Mouse (Mus musculus) mesoderm, embryonic 11.5 days (tissue): ENCODE data around the gene Slx1b.
A peak's percentile ranks its signal among the peaks of the same experiment; 100 is the strongest.
"Not testable (repeated sequence)": the region's sequence is repeated elsewhere in the genome, so short reads cannot be mapped to it uniquely, and the experiment has no call there.

Source experiments
- DNase-seq: peaks from one replicate; pipeline ENCODE4 v3.0.0-alpha.2; 2012; ENCODE audit warnings: low read depth, low spot score

Slx1b gene

DNA sequence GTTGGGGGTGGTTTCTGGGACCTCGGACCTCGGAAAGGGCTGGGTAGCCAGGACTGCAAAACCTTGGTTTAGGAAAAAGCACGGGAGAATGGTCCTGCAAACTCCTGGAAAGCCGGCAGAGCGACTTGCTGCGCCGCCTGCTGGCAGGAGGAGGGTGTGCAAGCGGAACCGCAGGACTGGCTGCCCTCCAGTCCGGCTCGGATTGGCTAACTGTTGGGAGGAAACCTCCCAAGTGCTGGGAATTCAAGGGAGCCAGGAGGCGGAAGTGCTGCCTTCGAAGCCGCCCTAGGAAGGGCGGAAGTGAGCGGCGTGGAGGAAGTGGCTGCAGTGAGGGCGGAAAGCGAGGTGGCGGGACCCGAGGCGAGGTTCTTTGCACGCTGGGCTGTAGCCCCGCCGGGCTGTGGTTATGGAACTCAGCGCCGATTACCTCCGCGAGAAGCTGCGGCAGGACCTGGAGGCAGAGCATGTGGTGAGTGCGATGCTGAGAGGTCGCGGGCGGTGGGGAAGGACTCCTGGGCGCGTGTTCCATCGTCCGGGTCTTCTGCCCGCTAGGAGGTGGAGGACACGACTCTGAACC lies at the start of gene Slx1b:
Slx1b (minus strand) TSS at position 154 of the 577 bp plus-strand sequence.
- DNase-seq: peak; percentile 98

DNA sequence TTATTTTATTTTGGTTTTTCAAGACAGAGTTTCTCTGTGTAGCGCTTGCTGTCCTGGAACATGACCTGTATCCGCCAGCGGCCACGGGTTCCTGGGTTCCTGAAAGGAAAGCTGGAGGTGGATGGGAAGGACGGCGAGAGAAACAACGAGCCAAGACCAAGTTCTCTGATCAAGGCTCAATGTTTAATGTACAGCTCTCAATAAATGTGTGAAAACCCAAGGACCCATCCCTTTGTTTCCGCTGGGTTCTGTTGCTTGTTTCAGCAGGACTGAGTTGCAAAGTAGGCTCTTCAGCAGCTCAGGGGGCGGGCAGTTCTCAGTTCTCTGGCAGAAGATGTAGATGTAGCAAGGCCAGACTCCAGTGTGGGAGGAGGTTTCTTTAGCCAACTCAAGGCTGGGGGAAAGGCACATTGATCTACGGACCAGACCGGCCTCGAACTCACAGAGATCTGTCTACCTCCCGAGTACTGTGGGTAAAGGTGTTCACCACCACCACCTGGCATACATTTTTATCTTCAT lies 46.4 kb upstream of the Slx1b start:
- DNase-seq: no peak

DNA sequence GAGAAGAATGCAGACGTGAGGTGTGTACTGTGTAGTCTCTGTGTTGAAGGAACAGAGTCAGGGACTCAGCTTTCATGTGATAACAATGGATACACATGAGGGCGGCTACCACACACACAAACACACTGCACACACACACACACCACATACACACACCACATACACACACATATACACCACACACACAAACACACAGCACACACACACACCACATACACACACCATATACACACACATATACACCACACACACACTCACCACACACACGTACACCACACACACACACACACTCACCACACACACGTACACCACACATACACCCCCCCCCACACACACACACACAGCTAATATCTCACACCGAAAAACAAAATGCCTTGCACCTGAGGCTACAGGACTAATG lies 45.9 kb upstream of the Slx1b start:
- no peak for DNase-seq

DNA sequence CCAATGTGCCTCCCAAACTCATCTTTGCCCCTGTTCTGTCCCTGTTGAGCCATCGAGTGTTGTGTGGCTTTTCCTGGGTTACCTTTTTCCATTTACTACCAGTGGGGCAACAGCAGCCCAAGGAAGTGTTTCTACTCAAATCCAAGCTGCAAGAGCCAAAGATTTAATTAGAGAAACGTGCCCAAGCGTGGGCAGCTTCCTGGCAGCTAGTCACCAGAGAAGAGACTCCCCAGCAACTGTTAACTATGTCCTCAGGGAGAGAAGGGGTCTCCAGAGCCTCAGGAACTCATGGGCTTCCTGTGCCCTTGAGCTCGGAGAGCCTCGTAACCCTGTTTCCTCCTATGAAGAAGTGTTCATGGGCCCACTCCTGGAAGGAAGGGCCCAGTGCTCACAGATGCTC lies 45.4 kb upstream of the Slx1b start:
- no peak for DNase-seq

DNA sequence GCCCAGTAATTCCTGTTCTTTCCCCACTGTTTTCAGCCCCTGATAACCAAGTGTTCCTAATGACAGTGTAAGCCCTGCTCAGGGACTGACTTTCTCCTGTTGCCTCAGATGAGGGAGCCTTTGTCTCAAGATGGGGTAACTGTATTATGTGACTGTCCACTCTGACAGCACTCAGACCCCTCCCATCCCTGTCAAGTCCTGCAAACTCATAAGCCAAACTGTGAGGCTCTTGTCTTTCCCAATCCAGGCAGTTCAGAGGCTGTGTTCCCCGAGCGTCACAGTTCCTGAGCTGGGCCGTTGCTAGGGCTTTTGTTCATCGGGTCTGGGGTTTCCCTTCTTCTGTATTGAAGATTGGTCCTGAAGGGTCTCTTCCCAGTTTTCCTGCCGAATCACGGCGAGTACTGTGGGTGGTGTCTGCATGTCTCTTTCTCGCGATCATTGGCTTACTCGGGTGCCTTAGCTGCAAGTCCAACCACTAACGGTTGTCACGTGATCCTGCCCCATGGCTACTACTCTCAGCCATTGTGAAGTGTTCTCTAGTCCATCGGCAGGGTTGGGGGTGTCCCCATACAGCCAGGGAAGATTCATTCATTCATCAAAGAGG lies 44.6 kb upstream of the Slx1b start:
- DNase-seq: no peak

DNA sequence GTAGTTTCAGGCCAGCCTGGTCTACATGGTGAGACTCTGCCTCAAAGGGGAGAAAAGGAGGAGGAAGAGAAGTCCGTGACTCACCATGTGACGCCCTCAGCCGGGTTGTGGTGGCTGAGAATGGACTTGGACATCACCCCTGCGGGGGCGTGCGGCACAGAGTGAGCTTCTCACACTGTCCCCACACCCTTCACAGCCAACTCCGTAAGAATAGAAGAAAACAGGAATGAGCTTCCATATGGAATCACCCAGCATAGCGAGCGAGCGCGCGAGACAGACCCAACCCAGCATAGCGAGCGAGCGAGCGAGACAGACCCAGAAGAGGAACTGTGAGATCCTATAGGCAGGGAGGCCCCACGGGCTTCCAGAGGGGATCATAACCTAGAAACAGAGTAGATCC lies 44.0 kb upstream of the Slx1b start:
- DNase-seq: no peak

DNA sequence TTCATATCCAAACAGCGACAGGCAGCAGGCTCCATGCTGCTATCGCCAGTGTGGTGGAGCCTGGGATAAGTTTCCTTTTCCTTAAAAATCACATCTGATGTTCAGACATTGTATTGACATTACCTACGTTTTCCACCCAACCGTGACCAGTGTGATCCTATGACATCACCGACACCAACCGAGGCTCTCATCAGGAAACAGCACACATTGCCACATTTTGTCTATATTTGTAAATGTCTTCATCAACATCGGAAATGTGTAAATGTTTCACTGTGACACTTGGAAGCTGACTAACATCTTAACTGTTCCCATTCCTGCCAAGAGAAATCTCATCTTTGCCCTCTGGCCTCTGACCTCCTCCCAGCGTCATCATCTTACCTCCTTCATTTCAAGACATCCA lies 40.5 kb upstream of the Slx1b start:
- DNase-seq: no peak

DNA sequence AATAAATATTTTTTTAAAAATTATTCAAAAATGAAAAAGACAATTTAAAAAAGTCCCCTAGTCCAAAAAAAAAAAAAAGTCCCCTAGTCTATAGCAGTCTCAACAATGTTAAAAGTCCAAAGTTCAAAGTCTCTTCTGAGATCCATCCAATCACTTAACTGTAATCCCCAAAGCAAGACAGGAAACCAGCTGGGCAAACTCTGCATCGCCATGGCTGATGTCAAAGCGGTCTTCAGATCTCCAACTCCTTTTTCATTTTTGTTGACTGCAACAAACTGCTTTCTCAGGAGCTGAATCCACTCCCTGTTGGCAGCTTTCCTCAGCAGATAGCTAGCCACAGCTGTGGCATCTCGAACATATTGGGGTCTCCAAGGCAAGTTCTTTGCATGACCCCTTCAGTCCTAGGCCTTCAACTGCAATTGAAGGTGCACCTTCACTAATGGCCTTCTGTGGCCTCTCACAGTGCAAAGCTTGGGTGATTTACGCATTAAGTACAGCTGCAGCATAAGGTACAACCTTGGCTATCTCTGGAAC lies 34.7 kb upstream of the Slx1b start:
- DNase-seq: not testable (repeated sequence)

DNA sequence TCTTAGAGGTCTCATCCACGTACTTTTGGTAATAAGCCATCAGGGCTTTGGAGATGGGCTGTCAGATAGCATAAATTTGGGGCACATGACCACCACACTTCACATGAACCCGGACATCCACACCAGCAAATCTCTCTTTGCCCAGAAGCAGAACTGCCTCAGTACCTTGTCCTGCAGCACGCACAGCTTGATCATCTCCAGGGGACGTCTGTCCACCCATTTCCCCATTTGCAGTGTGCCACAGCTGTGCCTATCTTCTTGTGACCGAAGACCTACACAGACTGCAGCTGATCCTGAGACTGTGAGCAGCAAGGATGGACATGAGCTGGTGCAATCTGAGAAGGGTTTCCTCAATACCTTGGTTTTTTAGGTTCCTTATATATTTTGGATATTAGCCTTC lies 30.1 kb upstream of the Slx1b start:
- no peak for DNase-seq

DNA sequence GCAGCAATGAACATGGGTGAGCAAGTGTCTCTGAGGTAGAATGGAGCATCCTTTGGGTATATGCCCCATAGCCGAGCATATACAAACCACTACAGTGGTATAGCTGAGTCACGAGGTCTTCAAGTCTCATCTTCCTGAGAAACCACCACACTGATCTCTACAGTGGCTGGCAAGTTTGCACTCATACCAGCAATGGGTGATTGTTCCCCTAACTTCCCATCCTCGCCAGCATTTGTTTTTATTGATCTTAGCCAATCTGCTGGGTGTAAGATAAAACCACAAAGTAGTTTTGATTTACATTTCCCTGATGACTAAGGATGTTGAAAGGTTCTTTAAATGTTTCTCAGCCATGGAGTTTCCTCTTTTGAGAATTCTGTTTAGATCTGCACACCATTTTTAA lies 29.5 kb upstream of the Slx1b start:
- DNase-seq: no peak

DNA sequence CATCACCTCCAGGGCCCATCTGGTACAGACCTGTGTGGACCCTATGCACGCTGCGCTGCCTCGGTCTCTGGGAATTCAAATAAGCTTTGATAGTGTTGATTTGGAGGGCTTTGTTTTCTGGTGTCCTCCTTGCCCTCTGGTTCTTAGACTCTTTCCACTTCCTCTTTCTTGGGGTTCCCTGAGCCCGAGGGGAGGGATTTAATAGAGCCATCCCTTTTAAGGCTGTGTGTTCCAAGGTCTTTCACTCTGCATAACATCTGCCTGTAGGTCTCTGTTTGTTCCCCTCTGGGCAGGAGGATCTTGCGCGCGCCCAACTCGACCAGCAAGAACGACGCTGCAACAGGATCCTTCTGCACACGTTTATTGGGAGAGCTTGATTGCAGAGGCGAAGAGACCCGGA lies 26.1 kb upstream of the Slx1b start:
- no peak for DNase-seq

DNA sequence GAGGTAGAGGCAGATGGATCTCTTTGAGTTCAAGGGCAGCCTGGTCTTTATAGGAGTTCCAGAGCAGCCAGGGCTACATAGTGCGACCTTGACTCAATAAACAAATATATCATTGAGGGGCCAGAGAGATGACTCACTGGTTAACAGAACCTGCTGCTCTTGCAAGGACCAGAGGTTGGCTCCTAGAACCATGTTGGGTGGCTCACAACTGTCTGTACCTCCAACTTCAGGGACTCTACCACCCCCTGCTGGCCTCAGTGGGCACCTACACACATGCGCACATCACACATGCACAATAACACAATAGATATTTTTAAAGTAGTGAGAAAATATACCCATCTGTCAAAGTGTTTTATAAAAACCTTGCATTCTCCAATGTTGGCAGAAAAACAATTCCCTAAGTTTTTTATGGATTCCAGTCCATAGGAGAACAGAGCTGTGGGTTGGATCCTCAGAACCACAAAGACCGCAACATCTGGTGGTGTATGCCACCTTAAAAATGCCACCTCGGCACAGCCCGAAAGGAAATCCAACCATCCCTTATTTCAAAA lies 23.3 kb upstream of the Slx1b start:
- DNase-seq: no peak

DNA sequence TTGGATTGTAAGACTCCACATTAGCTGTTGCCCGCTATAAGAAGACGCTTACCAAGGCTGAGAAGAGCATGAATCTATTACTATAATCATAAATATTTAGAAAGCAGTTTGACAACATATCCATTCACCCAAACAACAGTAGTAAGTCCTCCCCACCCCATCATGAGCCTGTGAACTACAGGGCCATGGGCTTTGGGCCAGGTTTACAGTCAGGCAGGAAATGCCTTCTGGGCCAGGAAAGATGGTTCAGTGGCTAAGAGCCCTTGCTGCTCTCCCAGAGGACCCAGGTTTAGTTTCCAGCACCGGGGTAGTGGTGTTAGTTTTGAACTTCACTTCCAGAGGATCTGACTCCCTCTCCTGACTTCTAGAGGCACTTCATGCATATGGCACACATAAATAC lies 22.0 kb upstream of the Slx1b start:
- no peak for DNase-seq

DNA sequence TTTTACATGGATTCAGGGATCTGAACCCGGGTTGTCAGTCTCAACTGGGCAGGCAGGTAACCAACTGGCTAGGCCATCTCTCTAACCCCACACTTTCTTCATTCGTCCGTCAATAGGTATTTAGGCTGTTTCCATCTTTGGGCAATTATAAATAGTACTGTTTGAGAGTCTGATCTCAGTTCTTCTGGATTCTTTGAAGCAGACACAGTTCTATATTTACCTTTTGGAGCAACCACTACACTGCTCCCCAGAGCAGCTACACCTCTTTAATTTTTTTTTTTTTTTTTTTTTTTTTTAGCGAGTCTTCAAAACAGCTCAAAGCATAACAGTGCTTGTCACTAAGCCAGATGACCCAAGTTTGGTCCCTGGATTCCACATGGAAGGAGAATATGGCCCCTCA lies 20.1 kb upstream of the Slx1b start:
- no peak for DNase-seq

DNA sequence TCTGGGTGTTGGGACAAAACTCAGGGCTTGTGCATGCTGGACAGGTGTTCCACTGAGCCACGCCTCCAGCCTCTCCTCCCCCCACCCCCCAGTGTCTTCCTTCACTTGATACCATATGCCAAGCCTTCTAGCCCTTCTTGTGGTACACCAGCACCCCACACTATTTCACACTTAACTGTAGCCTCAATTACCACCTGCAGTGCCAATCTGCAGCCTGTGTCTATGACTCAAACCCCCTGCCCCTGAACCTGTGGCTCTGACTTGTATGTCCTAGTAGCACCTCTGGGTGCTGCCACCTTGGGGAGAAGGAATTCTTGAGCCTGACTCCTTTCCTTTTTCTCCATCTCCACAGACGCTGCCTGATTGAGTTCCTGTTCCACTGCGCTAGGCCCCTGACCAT lies 16.3 kb upstream of the Slx1b start:
- no peak for DNase-seq

DNA sequence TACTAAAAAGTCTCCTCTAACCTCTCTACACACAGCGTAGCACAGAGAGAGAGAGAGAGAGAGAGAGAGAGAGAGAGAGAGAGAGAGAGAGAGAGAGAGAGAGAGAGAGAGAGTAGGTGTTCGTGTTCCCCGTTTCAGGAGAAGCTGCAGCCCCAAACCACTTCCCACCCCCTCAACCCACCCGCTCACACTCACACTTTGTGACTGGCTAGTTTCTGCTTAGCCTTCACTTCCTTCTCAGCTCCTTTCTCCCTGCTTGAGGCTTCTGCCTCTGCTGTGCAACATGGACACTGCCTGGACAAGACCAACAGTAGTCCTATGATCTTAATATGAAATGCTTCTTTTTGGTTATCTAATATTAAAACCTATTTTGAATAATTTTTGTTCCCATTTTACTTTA lies 14.7 kb upstream of the Slx1b start:
- DNase-seq: no peak

DNA sequence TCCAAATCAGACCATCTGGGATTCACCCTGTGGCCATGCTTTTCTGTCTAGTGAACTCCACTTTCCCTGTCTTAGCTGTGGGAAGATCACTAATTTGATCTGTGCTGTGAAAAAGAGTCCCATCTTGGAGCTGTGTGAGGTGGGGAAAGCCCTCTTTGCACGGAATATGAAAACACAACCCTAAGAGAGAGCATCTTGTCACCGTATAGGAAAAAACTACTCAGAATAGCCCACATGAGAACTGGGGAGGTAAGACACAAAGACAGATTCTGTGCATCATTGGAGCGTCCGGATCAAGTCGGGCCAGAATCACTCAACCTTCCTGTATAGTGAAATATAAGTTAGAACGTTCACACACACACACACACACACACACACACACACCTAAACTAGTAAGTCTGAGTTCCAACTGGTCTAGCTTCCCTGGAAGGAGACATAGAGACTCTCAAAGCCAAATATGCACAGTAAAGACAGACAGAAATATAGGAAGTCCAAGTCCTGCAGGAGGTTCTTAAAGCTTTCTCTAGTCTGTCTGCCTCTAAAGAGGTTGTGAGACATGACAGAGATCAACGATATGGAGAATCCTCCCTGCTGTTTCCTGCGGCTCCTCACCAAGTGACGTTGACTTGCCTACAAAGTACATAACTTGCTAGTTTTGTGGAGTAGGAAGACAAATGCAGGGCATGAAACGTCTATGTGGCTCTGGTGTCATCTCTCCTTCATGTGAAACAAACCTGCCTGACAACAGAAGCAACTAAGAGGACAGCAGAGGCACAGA lies 12.8 kb upstream of the Slx1b start:
- DNase-seq: no peak

DNA sequence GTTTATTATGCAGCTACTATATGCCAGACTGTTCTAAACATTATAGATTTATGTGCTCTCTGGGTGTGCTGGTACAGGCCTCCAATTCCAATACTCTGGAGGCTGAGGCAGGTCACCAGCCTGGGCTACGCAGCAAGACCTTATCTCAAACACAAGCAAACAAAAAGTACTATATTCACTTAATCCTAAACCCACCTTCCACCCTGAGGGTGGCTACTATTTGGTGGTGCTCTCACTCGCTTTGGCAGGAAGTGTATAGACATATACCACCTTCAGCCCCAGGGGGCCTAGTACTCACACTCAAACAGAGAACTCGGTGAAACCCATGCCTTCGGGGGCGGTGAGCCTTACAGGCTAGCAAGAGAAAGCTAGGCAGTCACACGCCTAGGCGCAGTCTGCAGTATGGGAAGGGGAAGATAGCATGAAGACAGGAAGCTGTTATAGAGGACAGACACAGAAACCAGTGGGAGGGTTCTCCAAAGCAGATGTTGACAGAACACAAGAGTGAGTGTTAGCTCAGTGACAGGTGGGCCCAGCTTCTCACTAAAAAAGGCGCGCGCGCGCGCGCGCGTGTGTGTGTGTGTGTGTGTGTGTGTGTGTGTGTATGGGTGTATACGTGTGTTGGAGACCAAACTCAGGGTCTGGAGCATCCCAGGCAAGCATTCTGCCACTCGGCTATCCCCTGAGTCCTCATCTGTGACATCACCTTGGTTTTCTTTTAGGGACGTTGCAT lies 12.0 kb upstream of the Slx1b start, which contains the start of gene Coro1a:
Coro1a (minus strand) TSS at position 346 of the 733 bp plus-strand sequence.
- no peak for DNase-seq

DNA sequence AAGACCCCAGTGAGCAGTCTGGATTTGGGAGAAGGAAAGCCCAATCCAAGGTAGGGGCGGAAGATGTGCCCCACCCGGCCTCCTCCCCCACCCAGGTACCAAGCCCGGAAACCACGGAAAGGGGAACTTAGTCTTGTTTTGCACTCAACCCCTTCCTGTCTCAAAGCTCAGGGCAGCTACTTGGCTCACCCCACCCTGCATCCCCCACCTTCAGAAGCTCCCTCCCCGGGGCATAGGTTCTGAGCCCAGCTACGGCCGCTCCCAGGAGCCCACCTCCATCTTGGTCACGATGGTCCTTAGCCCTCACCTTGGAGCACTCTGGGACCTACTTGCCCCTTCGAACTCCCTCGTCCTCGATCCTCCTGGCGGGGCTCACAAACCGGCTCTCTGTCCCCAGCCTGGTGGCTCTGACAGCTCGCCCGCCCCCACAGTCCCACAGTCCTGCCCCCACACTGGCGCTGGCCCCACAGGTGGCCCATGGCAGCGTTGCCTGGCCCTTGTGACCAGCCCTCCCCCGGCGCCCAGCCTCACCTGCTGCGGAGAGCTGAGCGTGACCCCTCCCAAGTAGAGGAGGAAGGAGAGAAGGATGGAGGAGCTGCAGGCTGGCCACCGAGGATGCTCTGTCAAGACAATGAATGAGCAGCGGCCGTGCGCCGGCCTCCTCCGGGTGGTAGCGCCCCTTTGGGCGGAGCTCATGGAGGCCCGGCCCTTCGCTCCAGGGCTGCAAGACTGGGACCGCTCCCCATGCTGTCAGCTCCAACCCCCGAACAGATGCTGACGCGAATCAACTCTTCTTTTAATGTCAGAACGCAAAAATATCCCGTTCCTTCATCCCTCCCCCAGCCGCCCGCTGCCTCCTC lies 8.8 kb upstream of the Slx1b start:
- peak; percentile 76 for DNase-seq

DNA sequence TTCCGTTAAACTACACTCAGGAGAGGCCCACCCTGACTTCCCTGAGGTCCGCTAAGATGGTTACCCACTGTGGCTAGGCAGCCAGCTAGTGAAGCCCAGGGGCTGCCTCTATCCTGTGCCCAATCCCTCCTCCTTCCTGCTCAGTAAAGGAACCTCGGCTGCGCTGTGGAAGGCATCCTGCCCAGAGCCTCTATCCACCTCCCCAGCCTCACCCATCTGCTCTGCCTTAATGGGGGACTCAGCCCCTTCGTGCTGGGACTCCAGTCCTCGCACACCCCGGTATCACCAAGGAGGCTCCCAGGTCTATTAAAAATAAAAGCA lies 8.1 kb upstream of the Slx1b start:
- no peak for DNase-seq
